Mouse (Mus musculus): ENCODE data around the gene Tmem53. TPM values are rescaled to one million over a fixed set of nuclear protein-coding genes. Genes with fewer than 3 reads are reported as not detected.

Tmem53 gene
- polyA plus RNA-seq, 1 experiment from 2014 or later, result 11.3 TPM

GRCm38 (mm10) chr4:117288277-117288926 is 36.7 kb downstream of the Tmem53 start:
- no peaks in the 10 kb centered on the region for H3K27me3 ChIP-seq
- no peak for ATAC-seq (ENCODE audit: insufficient number of reproducible peaks, insufficient read depth, low FRiP score, low TSS enrichment)
- peak overlapping the region; percentile 95 for H3K27ac ChIP-seq
- H3K4me3 ChIP-seq, result peak overlapping the region; percentile 69
- WGBS, result 26% methylated on average over 25 of the region's 25 CpGs
- no peaks in the 10 kb centered on the region for H3K9me3 ChIP-seq
- peak overlapping the region; percentile 70 for H3K9ac ChIP-seq
- peaks cover 42% of the 10 kb centered on the region for H3K36me3 ChIP-seq
- peaks cover 31% of the 10 kb centered on the region for H3K4me1 ChIP-seq
- peak overlapping the region; percentile 73 for H3K4me2 ChIP-seq (replicated peaks)

GRCm38 (mm10) chr4:117288927-117289801 is 37.4 kb downstream of the Tmem53 start:
- peak; percentile 93 for ATAC-seq (ENCODE audit: insufficient number of reproducible peaks, insufficient read depth, low FRiP score, low TSS enrichment)

GRCm38 (mm10) chr4:117291696-117292095 is 39.9 kb downstream of the Tmem53 start:
- Histone ChIP-seq H3K9me3 (no peaks in the 10 kb centered on the region), H3K9ac (no peak overlapping the region), H3K4me2 (replicated peaks) (no peak overlapping the region), H3K4me3 (no peak overlapping the region), H3K27ac (no peak overlapping the region), H3K27me3 (0 out of 2 replicates have a peak, but pooled peaks cover 3% of the 10 kb centered on the region), H3K4me1 (peaks cover 12% of the 10 kb centered on the region), H3K36me3 (peaks cover 10% of the 10 kb centered on the region)
- 85% methylated on average over 2 of the region's 2 CpGs for WGBS
- no peak for ATAC-seq (ENCODE audit: insufficient number of reproducible peaks, insufficient read depth, low FRiP score, low TSS enrichment)

More at GRCm38 (mm10) chr4:117288927-117289801, 37.4 kb downstream of the Tmem53 start:
- peak overlapping the region; percentile 70 for H3K9ac ChIP-seq
- no peaks in the 10 kb centered on the region for H3K27me3 ChIP-seq
- under 1% methylated on average over 49 of the region's 80 CpGs for WGBS
- peak overlapping the region; percentile 69 for H3K4me3 ChIP-seq
- peaks cover 23% of the 10 kb centered on the region for H3K4me1 ChIP-seq
- H3K9me3 ChIP-seq, result no peaks in the 10 kb centered on the region
- H3K27ac ChIP-seq, result peak overlapping the region; percentile 95
- H3K36me3 ChIP-seq, result peaks cover 34% of the 10 kb centered on the region
- H3K4me2 ChIP-seq (replicated peaks), result peak overlapping the region; percentile 73

GRCm38 (mm10) chr4:117296849-117297593 is 45.3 kb downstream of the Tmem53 start:
- H3K9ac ChIP-seq, result no peak overlapping the region
- ATAC-seq (ENCODE audit: insufficient number of reproducible peaks, insufficient read depth, low FRiP score, low TSS enrichment), result no peak
- peaks cover 17% of the 10 kb centered on the region for H3K27me3 ChIP-seq
- no peak overlapping the region for H3K27ac ChIP-seq
- H3K9me3 ChIP-seq, result no peaks in the 10 kb centered on the region
- 76% methylated on average over 19 of the region's 19 CpGs for WGBS
- no peak overlapping the region for H3K4me3 ChIP-seq
- H3K4me1 ChIP-seq, result no peaks in the 10 kb centered on the region
- H3K36me3 ChIP-seq, result no peaks in the 10 kb centered on the region
- H3K4me2 ChIP-seq (replicated peaks), result no peak overlapping the region

- ATAC-seq (ENCODE audit: insufficient number of reproducible peaks, insufficient read depth, low FRiP score, low TSS enrichment), result no peak
- no peaks in the 10 kb centered on the region for H3K9me3 ChIP-seq
- H3K27me3 ChIP-seq, result peaks cover 25% of the 10 kb centered on the region
- no peak overlapping the region for H3K27ac ChIP-seq
- no peak overlapping the region for H3K4me2 ChIP-seq (replicated peaks)
- H3K4me1 ChIP-seq, result no peaks in the 10 kb centered on the region
- no peaks in the 10 kb centered on the region for H3K36me3 ChIP-seq
- H3K9ac ChIP-seq, result no peak overlapping the region
- WGBS, result 71% methylated on average over 9 of the region's 9 CpGs
- H3K4me3 ChIP-seq, result no peak overlapping the region
These were observed 46.1 kb downstream of the Tmem53 start for GRCm38 (mm10) chr4:117297819-117298218.

- Histone ChIP-seq H3K27ac (no peak overlapping the region), H3K36me3 (no peaks in the 10 kb centered on the region), H3K9ac (no peak overlapping the region), H3K27me3 (peaks cover 43% of the 10 kb centered on the region), H3K9me3 (no peaks in the 10 kb centered on the region), H3K4me2 (replicated peaks) (no peak overlapping the region), H3K4me3 (no peak overlapping the region), H3K4me1 (peaks cover 11% of the 10 kb centered on the region)
- WGBS, result 74% methylated on average over 10 of the region's 10 CpGs
- no peak for ATAC-seq (ENCODE audit: insufficient number of reproducible peaks, insufficient read depth, low FRiP score, low TSS enrichment)
These were observed 48.2 kb downstream of the Tmem53 start for GRCm38 (mm10) chr4:117299921-117300320.

- no peak overlapping the region for H3K27ac ChIP-seq
- no peak for ATAC-seq (ENCODE audit: insufficient number of reproducible peaks, insufficient read depth, low FRiP score, low TSS enrichment)
These were observed 50.5 kb downstream of the Tmem53 start for GRCm38 (mm10) chr4:117302027-117302806.

DNA sequence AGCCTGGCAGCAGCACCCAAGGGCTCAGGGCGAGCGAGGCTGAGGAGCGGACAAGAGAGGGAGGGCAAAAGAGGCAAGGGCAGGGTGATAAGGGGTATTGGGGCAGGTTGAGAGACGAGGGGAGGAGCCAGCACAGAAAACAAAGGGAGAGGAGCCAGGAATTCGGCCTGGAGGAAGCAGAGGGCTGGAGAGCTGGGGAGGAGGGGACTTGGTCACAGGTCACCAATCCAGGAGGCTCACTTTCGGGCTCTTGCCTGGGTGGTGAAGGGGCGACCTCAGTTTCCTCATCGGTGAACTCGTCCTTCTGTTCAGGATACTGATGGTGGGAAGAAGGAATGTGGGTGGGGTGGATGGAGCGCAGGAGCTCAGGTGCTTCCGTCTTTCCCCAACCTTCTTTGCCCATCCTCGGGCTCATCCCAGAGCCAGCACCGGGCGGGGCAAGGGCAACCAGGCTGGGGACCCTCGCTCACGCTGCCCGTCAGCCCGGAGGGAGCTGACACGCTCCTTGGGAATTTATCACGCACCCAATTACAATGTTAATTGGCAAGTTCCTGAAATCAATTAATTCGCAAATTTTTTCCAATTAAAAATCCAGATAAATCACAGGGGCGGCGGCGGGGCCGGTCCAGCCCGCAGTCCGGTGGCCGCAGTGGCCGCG is 52.0 kb downstream of the Tmem53 start:
- WGBS, result 9% methylated on average over 30 of the region's 30 CpGs
- Histone ChIP-seq H3K9ac (0 out of 2 replicates have a peak overlapping the region, but pooled peaks have one; percentile 25), H3K27me3 (peaks cover 69% of the 10 kb centered on the region), H3K4me2 (replicated peaks) (peak overlapping the region; percentile 81), H3K27ac (no peak overlapping the region), H3K9me3 (no peaks in the 10 kb centered on the region), H3K4me1 (peaks cover 11% of the 10 kb centered on the region), H3K36me3 (no peaks in the 10 kb centered on the region), H3K4me3 (peak overlapping the region; percentile 45)
- ATAC-seq (ENCODE audit: insufficient number of reproducible peaks, insufficient read depth, low FRiP score, low TSS enrichment), result 0 out of 2 replicates have a peak, but pooled peaks have one; percentile 11

More at GRCm38 (mm10) chr4:117302027-117302806, 50.5 kb downstream of the Tmem53 start:
- Histone ChIP-seq H3K36me3 (no peaks in the 10 kb centered on the region), H3K9ac (no peak overlapping the region), H3K4me2 (replicated peaks) (no peak overlapping the region), H3K9me3 (no peaks in the 10 kb centered on the region), H3K4me1 (peaks cover 11% of the 10 kb centered on the region), H3K27me3 (peaks cover 64% of the 10 kb centered on the region), H3K4me3 (no peak overlapping the region)
- 41% methylated on average over 14 of the region's 14 CpGs for WGBS

DNA sequence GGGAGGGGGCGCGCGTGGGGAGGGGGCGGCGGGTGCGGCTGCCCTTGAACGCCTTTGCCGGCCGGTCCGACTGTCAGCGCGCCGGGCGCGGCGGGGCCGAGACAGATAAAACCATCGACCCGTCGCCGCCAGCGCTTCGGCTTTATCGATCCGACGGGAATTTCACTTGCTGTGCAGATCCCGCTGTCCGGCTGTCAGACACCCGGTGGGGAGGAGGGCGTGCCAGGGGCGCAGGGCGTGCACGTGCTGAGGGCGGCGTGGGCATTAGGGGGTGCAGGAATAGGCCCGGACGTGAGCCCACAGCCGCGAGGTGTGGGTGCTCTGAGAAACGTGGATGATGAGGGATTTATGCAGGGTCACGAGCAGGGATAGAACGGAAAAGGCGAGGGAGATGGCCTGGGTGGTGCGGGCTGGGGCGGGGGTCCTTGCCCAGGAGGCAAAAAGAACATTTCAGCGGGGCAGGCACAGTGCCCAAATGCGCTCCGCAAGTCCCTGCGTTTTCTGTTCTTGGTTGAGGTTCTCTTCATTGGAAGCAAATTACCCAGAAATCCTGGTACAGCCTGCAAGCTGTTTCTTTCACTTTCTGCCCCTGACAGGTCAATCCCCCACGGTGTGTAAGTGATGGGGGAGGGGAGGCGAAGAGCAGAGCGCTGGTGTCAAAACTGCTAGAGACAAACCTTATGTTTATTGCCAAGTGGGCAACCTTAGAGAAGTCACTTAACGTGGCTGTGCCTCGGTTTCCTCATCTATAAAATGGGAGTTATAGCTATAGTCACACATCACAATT is 52.7 kb downstream of the Tmem53 start:
- WGBS, result 3% methylated on average over 54 of the region's 54 CpGs

DNA sequence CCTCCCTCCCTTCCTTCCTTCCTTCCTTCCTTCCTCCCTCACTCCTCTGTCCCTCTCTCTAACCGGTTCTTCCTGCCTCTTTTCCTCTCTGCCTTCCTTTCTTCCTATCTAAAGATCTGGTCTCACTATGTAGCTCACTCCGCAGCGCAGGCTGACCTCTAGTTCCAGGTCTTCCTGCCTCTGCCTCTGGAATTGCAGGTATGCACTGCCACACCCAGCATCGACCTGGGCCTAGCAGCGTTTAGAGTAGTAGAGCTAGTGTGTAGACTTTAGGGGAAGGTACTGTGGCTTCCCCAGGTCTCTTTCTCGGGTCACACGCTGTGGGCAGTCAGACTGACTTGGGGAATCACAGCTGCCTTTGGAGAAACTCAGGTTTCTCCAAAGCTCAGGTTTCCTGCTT is 53.7 kb downstream of the Tmem53 start:
- H3K9me3 ChIP-seq, result no peaks in the 10 kb centered on the region
- no peak for ATAC-seq (ENCODE audit: insufficient number of reproducible peaks, insufficient read depth, low FRiP score, low TSS enrichment)
- WGBS, result 46% methylated on average over 6 of the region's 7 CpGs
- H3K27ac ChIP-seq, result no peak overlapping the region
- no peak overlapping the region for H3K9ac ChIP-seq
- peaks cover 11% of the 10 kb centered on the region for H3K4me1 ChIP-seq
- H3K4me3 ChIP-seq, result no peak overlapping the region
- H3K36me3 ChIP-seq, result no peaks in the 10 kb centered on the region
- H3K27me3 ChIP-seq, result peaks cover 59% of the 10 kb centered on the region
- no peak overlapping the region for H3K4me2 ChIP-seq (replicated peaks)

More for the DNA sequence above, 52.7 kb downstream of the Tmem53 start:
- H3K4me1 ChIP-seq, result peaks cover 11% of the 10 kb centered on the region
- peak overlapping the region; percentile 81 for H3K4me2 ChIP-seq (replicated peaks)
- 0 out of 2 replicates have a peak overlapping the region, but pooled peaks have one; percentile 25 for H3K9ac ChIP-seq
- peak overlapping the region; percentile 45 for H3K4me3 ChIP-seq
- no peaks in the 10 kb centered on the region for H3K9me3 ChIP-seq
- no peak for ATAC-seq (ENCODE audit: insufficient number of reproducible peaks, insufficient read depth, low FRiP score, low TSS enrichment)
- H3K27ac ChIP-seq, result no peak overlapping the region
- peaks cover 68% of the 10 kb centered on the region for H3K27me3 ChIP-seq
- no peaks in the 10 kb centered on the region for H3K36me3 ChIP-seq
